Mouse (Mus musculus) fat pad, adult 2 months (tissue): ENCODE data around the gene Dync1i1.
A peak's percentile ranks its signal among the peaks of the same experiment; 100 is the strongest.

ENCODE experiments used
- DNase-seq: peaks from one replicate; pipeline ENCODE4 v3.0.0-alpha.2; 2011; ENCODE audit warnings: low read depth, low spot score; ENCODE audit errors: extremely low read depth

The Dync1i1 gene

GRCm38 (mm10) chr6:5961960-5962359 is 236.5 kb downstream of the Dync1i1 start:
- no peak for DNase-seq

GRCm38 (mm10) chr6:5966376-5966775 is 240.9 kb downstream of the Dync1i1 start:
- DNase-seq, result peak; percentile 1

- peak; percentile 69 for DNase-seq
Observed at GRCm38 (mm10) chr6:5966806-5967445, 241.5 kb downstream of the Dync1i1 start.

GRCm38 (mm10) chr6:5967545-5967944 is 242.1 kb downstream of the Dync1i1 start:
- no peak for DNase-seq

GRCm38 (mm10) chr6:5969613-5970012 is 244.2 kb downstream of the Dync1i1 start:
- no peak for DNase-seq

GRCm38 (mm10) chr6:5976241-5976640 is 250.8 kb downstream of the Dync1i1 start:
- DNase-seq, result no peak

- DNase-seq, result no peak
Observed at GRCm38 (mm10) chr6:5977238-5977920, 251.9 kb downstream of the Dync1i1 start.

GRCm38 (mm10) chr6:5991243-5991642 is 265.8 kb downstream of the Dync1i1 start:
- no peak for DNase-seq

- no peak for DNase-seq
Observed at GRCm38 (mm10) chr6:5991817-5992755, 266.6 kb downstream of the Dync1i1 start.

- no peak for DNase-seq
Observed at GRCm38 (mm10) chr6:5993056-5993455, 267.6 kb downstream of the Dync1i1 start.

- DNase-seq, result no peak
Observed at GRCm38 (mm10) chr6:5997535-5997934, 272.1 kb downstream of the Dync1i1 start.

- DNase-seq, result no peak
Observed at GRCm38 (mm10) chr6:6002061-6002460, 276.6 kb downstream of the Dync1i1 start.

- DNase-seq, result no peak
Observed at GRCm38 (mm10) chr6:6004756-6005485, 279.5 kb downstream of the Dync1i1 start.

GRCm38 (mm10) chr6:6005762-6006431 is 280.5 kb downstream of the Dync1i1 start:
- DNase-seq, result no peak

GRCm38 (mm10) chr6:6011364-6011763 is 285.9 kb downstream of the Dync1i1 start:
- no peak for DNase-seq

- DNase-seq, result no peak
Observed at GRCm38 (mm10) chr6:6015616-6016015, 290.2 kb downstream of the Dync1i1 start.

- DNase-seq, result no peak
Observed at GRCm38 (mm10) chr6:6016931-6017330, 291.5 kb downstream of the Dync1i1 start.

GRCm38 (mm10) chr6:6023976-6024375 is 298.5 kb downstream of the Dync1i1 start:
- no peak for DNase-seq

GRCm38 (mm10) chr6:6027664-6028063 is 302.2 kb downstream of the Dync1i1 start:
- DNase-seq, result no peak

GRCm38 (mm10) chr6:6038773-6039550 is 313.5 kb downstream of the Dync1i1 start:
- no peak for DNase-seq
